Mouse (Mus musculus) kidney, postnatal 4 days (tissue): Measurements from ENCODE around the gene Zfp689.
"Not testable (repeated sequence)": the region's sequence is repeated elsewhere in the genome, so short reads cannot be mapped to it uniquely, and the experiment has no call there.

Experiments
- DNase-seq, 2 experiments: peaks; one replicate each; pipeline ENCODE4 v3.0.0; 2021; ENCODE audit warnings: mixed read lengths in 2 of 2

The Zfp689 gene

GRCm38 (mm10) chr7:127470011-127470715 is 21.2 kb upstream of the Zfp689 start:
- peak; percentile 45 to 67 for DNase-seq

- DNase-seq, result no peak
These were observed 17.6 kb upstream of the Zfp689 start for GRCm38 (mm10) chr7:127466606-127467005.

- not testable (repeated sequence) for DNase-seq
These were observed 16.7 kb upstream of the Zfp689 start for GRCm38 (mm10) chr7:127465670-127466069.

GRCm38 (mm10) chr7:127465191-127465590 is 16.2 kb upstream of the Zfp689 start:
- no peak for DNase-seq

- not testable (repeated sequence) for DNase-seq
These were observed 10.4 kb upstream of the Zfp689 start, which contains the start of gene Prr14 for GRCm38 (mm10) chr7:127459311-127459710. Prr14 (plus strand) TSS chr7:127459611.

- DNase-seq, result not testable (repeated sequence)
These were observed 9.6 kb upstream of the Zfp689 start for GRCm38 (mm10) chr7:127458371-127459122.

GRCm38 (mm10) chr7:127454905-127455304 is 5.9 kb upstream of the Zfp689 start:
- no peak for DNase-seq

- no peak for DNase-seq
These were observed 4.1 kb upstream of the Zfp689 start for GRCm38 (mm10) chr7:127453056-127453455.

GRCm38 (mm10) chr7:127449966-127450365 is 1.0 kb upstream of the Zfp689 start:
- DNase-seq, result no peak

GRCm38 (mm10) chr7:127443976-127444375 is 5.0 kb downstream of the Zfp689 start:
- peak in 1 of 2 experiments; percentile 19 for DNase-seq

- DNase-seq, result peak; percentile 17 to 28
These were observed 11.2 kb downstream of the Zfp689 start for GRCm38 (mm10) chr7:127437724-127438123.

GRCm38 (mm10) chr7:127435206-127435605 is 13.8 kb downstream of the Zfp689 start:
- DNase-seq, result no peak

- DNase-seq, result peak in 1 of 2 experiments; percentile 6
These were observed 22.6 kb downstream of the Zfp689 start for GRCm38 (mm10) chr7:127426354-127426753.

- DNase-seq, result no peak
These were observed 23.0 kb downstream of the Zfp689 start for GRCm38 (mm10) chr7:127425911-127426310.

GRCm38 (mm10) chr7:127425291-127425690 is 23.7 kb downstream of the Zfp689 start:
- no peak for DNase-seq

- peak in 1 of 2 experiments; percentile 56 for DNase-seq
These were observed 26.7 kb downstream of the Zfp689 start for GRCm38 (mm10) chr7:127422247-127422646.

- DNase-seq, result peak; percentile 98
These were observed 27.4 kb downstream of the Zfp689 start, which contains the start of gene Zfp688 for GRCm38 (mm10) chr7:127421388-127422191. Zfp688 (minus strand) TSS chr7:127422068.

- DNase-seq, result no peak
These were observed 37.5 kb downstream of the Zfp689 start for GRCm38 (mm10) chr7:127411418-127411817.

- DNase-seq, result peak; percentile 92 to 95
These were observed 42.7 kb downstream of the Zfp689 start, which contains the start of gene Zfp764 for GRCm38 (mm10) chr7:127406002-127406987. Zfp764 (minus strand) TSS chr7:127406822.

- DNase-seq, result not testable (repeated sequence)
These were observed 44.9 kb downstream of the Zfp689 start for GRCm38 (mm10) chr7:127404101-127404500.

GRCm38 (mm10) chr7:127402980-127403379 is 46.0 kb downstream of the Zfp689 start:
- DNase-seq, result no peak

- DNase-seq, result no peak
These were observed 48.6 kb downstream of the Zfp689 start for GRCm38 (mm10) chr7:127400355-127400754.
